ENCODE assay signal across 22 mouse cellular contexts in the genomic region with DNA sequence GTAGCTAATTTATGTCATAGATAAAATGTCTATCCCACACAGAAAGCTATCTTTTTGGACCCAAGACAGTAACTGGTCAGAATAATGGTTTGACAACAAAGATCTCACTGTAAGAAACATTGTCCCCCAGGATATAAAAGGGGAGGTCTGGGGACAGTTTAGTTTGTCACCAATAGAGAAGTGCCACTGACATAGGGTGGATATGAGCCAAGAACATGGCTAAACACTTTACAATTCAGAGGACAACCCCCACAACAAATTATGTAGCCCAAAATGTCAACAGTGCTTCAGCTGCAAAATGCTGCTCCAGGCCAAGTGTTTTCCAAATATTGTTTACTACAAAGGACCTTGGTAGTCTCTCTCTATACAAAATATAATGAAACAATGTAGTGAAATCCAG. TPM values are rescaled to one million over a fixed set of nuclear protein-coding genes. Genes with fewer than 3 reads are reported as not detected.
DNase-seq lines count a peak whose midpoint lies in the region; ATAC-seq lines count a peak whose summit lies in the region.
"Had no signal": no experiment of that assay in that cellular context is flagged by ENCODE, and none has a peak within 500 bp of the region (broad histone marks: within the 10 kb centered on the region; RNA-seq: fewer than 3 reads in every experiment).

No protein-coding gene starts in this region.

- no peak overlapping the region for H3K9ac ChIP-seq in forebrain, embryonic 16.5 days (replicated peaks; ENCODE audit: low read depth, low read length)
- H3K9ac ChIP-seq in heart, embryonic 16.5 days (ENCODE audit: low read length): no peak overlapping the region
- H3K9ac ChIP-seq: embryonic facial prominence, embryonic 13.5 days had no signal

- H3K9me3 ChIP-seq in forebrain, embryonic 16.5 days (ENCODE audit: control insufficient read depth, low read length): no peaks in the 10 kb centered on the region
- H3K9me3 ChIP-seq in forebrain, embryonic 10.5 days: no peaks in the 10 kb centered on the region; the same call in 1 of the 2 replicates
- H3K9me3 ChIP-seq in heart, embryonic 16.5 days (replicated peaks; ENCODE audit: control insufficient read depth, low read length): no peaks in the 10 kb centered on the region
- H3K9me3 ChIP-seq: embryonic facial prominence, embryonic 13.5 days had no signal

- 0 out of 2 replicates have a peak, but pooled peaks have one; percentile 23 for ATAC-seq in forebrain, embryonic 16.5 days
- peak; percentile 84 for ATAC-seq in heart, embryonic 16.5 days (replicated peaks; ENCODE audit: extremely low read depth, insufficient read depth, low FRiP score)
- ATAC-seq: CD4-positive, CD25-positive, alpha-beta regulatory T cell, adult 4 months; Patski had no signal

- H3K27me3 ChIP-seq in forebrain, embryonic 16.5 days (replicated peaks; ENCODE audit: control insufficient read depth, insufficient read depth, low read length): no peaks in the 10 kb centered on the region
- H3K27me3 ChIP-seq in forebrain, embryonic 10.5 days (ENCODE audit: poor library complexity, severe bottlenecking): no peaks in the 10 kb centered on the region
- no peaks in the 10 kb centered on the region for H3K27me3 ChIP-seq in heart, embryonic 16.5 days (ENCODE audit: control insufficient read depth, insufficient read depth, low read length)
- H3K27me3 ChIP-seq: embryonic facial prominence, embryonic 13.5 days; Patski had no signal

- no peak overlapping the region for H3K4me3 ChIP-seq in forebrain, embryonic 16.5 days (replicated peaks; ENCODE audit: low read length)
- H3K4me3 ChIP-seq in forebrain, embryonic 10.5 days: no peak overlapping the region
- H3K4me3 ChIP-seq in heart, embryonic 16.5 days (ENCODE audit: low read length): no peak overlapping the region
- H3K4me3 ChIP-seq: embryonic facial prominence, embryonic 13.5 days had no signal

- H3K27ac ChIP-seq in forebrain, embryonic 16.5 days (ENCODE audit: low read length): no peak overlapping the region
- H3K27ac ChIP-seq in forebrain, embryonic 10.5 days: no peak overlapping the region
- peak overlapping the region; percentile 26 for H3K27ac ChIP-seq in heart, embryonic 16.5 days (ENCODE audit: low read length)
- H3K27ac ChIP-seq: embryonic facial prominence, embryonic 13.5 days; stomach, postnatal 0 days had no signal

- peaks cover 21% of the 10 kb centered on the region for H3K4me1 ChIP-seq in forebrain, embryonic 16.5 days (replicated peaks; ENCODE audit: control insufficient read depth, insufficient read depth, low read length)
- H3K4me1 ChIP-seq in forebrain, embryonic 10.5 days: peaks cover 12% of the 10 kb centered on the region
- H3K4me1 ChIP-seq in heart, embryonic 16.5 days (ENCODE audit: control insufficient read depth, insufficient read depth, low read length): peaks cover 20% of the 10 kb centered on the region

- no peak for DNase-seq in forebrain, embryonic 10.5 days (ENCODE audit: extremely low spot score, low spot score)
- no peak for DNase-seq in heart, postnatal 36 days
- peak; percentile 23 for DNase-seq in layer of hippocampus, adult 9-11 months
- DNase-seq in layer of hippocampus, adult 9-10 months (ENCODE audit: low spot score): no peak
- peak; percentile 52 for DNase-seq in retina, postnatal 1 day
- no peak for DNase-seq in retina, embryonic 14.5 days (ENCODE audit: low spot score)
- DNase-seq: adrenal gland, postnatal 10 days; cerebellum, adult 11 months; cerebellum, postnatal 10 days; kidney, adult 11 months; kidney, postnatal 25 days; lung, postnatal 36 days; right cerebral cortex, postnatal 4 days had no signal

- H3K36me3 ChIP-seq in forebrain, embryonic 16.5 days (ENCODE audit: control insufficient read depth, insufficient read depth): peaks cover 2% of the 10 kb centered on the region; the same call in 1 of the 2 replicates
- H3K36me3 ChIP-seq in forebrain, embryonic 10.5 days (replicated peaks): peaks cover 33% of the 10 kb centered on the region
- no peaks in the 10 kb centered on the region for H3K36me3 ChIP-seq in heart, embryonic 16.5 days (ENCODE audit: control insufficient read depth, insufficient read depth)

- no peak overlapping the region for H3K4me2 ChIP-seq in forebrain, embryonic 16.5 days (ENCODE audit: low read length)
- H3K4me2 ChIP-seq in heart, embryonic 16.5 days (ENCODE audit: low read depth, low read length): peak overlapping the region; percentile 26; the same call in 1 of the 2 replicates
- H3K4me2 ChIP-seq: embryonic facial prominence, embryonic 13.5 days; liver, embryonic 11.5 days had no signal

- intact Hi-C loops in heart, postnatal 36 days (cut with DNase I): no loop called here

RNA-seq across cellular contexts. Expression of gene Bst1, which starts 42.3 kb away (rescaled TPM):
- polyA plus RNA-seq in forebrain, embryonic 16.5 days (2015; fragmentation: Nextera tagmentation; extraction: Ambion mirVana): not detected in 2 replicates
- 0.12 TPM in 1 of 2 replicates, not detected in the other for polyA plus RNA-seq in forebrain, embryonic 10.5 days (2016; fragmentation: Nextera tagmentation; extraction: Ambion mirVana)
- 2.3 and 2.8 TPM in 2 replicates for polyA plus RNA-seq in heart, embryonic 16.5 days (2015; fragmentation: Nextera tagmentation; extraction: Ambion mirVana)
- total RNA-seq in heart, postnatal 36 days (2021): 1 to 10 TPM; 1.7 to 3.7 TPM
- total RNA-seq: gastrocnemius, adult 8-10 months had no signal
- polyA plus RNA-seq: CD4-positive, CD25-positive, alpha-beta regulatory T cell, adult 4 months; embryonic facial prominence, embryonic 13.5 days; limb, embryonic 11.5 days had no signal

RNA-seq across cellular contexts. Expression of gene Fbxl5, which starts 45.0 kb away (rescaled TPM):
- polyA plus RNA-seq in forebrain, embryonic 16.5 days (2015; fragmentation: Nextera tagmentation; extraction: Ambion mirVana): 81.4 and 88.2 TPM in 2 replicates
- 57.7 and 58.4 TPM in 2 replicates for polyA plus RNA-seq in forebrain, embryonic 10.5 days (2016; fragmentation: Nextera tagmentation; extraction: Ambion mirVana)
- polyA plus RNA-seq in heart, embryonic 16.5 days (2015; fragmentation: Nextera tagmentation; extraction: Ambion mirVana): 48.6 and 50.3 TPM in 2 replicates
- total RNA-seq in heart, postnatal 36 days (2021): 10 to 100 TPM; 37.6 to 38.0 TPM

Comparison
In these comparisons a context has a peak if more than half of its experiments do, and no peak if none do; other contexts are left out.
1. DNase-seq: peak in layer of hippocampus, adult 9-11 months (single experiment) and retina, postnatal 1 day (single experiment); none in forebrain, embryonic 10.5 days (single experiment), heart, postnatal 36 days (0 of 2), layer of hippocampus, adult 9-10 months (single experiment) and retina, embryonic 14.5 days (single experiment).